ENCODE assay signal across 15 mouse cellular contexts in the genomic region with DNA sequence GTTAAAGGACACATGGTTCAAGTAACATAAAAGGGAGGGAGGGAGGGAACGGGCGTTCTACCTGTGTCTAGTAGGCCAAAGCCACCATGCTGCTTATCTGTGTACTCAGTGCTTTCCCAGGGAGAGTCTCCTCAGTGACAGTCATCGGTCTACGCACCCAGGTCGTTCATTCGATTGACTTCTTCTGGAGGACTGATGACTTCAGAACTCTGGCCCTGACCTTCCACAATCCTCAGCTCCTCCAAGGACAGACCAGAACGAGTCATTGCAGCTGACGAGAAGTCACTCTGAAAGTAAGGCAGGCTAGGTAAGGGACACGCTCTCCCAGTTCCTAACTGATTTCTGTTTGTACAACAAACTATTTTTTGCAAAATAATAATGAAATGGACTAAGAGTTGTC.
"Had no signal": no experiment of that assay in that cellular context is flagged by ENCODE, and none has a peak within 500 bp of the region (broad histone marks: within the 10 kb centered on the region; RNA-seq: fewer than 3 reads in every experiment).

No protein-coding gene starts in this region.

- DNase-seq: gastrocnemius, postnatal 14 days; gastrocnemius, postnatal 36 days; heart, adult 11 months; heart, adult 2 months; heart, postnatal 14 days; heart, postnatal 36 days; kidney, adult 11 months; kidney, adult 2 months; kidney, adult 9 months; kidney, postnatal 14 days; kidney, postnatal 36 days; layer of hippocampus, adult 9-11 months; layer of hippocampus, postnatal 36 days; liver; liver, embryonic 13.5 days had no signal
